Mouse (Mus musculus) thymus, adult 2 months (tissue): ENCODE measurements at regions not wholly inside any gene's neighbourhood (a gene's known extent, or its start where the extent isn't known, plus 50 kb on each side); places are given as distances from the start of the nearest gene placed in this dataset.

Source experiments
- CTCF ChIP-seq: fragments of 200-500 bp; IDR thresholded peaks from 2 replicates; pipeline ENCODE4 v1.5.1; 2012; ENCODE audit warnings: mild to moderate bottlenecking, control low read depth, low read length, moderate library complexity, borderline replicate concordance; ENCODE audit not compliant: control insufficient read depth, poor library complexity, insufficient read depth; ENCODE audit errors: extremely low read depth
- POLR2A ChIP-seq: fragments of 200-500 bp; IDR thresholded peaks from 2 replicates; pipeline ENCODE4 v1.6.1; 2012; ENCODE audit warnings: mild to moderate bottlenecking, low read length, control low read depth, moderate library complexity; ENCODE audit not compliant: control insufficient read depth, poor library complexity, insufficient read depth; ENCODE audit errors: extremely low read depth

DNA sequence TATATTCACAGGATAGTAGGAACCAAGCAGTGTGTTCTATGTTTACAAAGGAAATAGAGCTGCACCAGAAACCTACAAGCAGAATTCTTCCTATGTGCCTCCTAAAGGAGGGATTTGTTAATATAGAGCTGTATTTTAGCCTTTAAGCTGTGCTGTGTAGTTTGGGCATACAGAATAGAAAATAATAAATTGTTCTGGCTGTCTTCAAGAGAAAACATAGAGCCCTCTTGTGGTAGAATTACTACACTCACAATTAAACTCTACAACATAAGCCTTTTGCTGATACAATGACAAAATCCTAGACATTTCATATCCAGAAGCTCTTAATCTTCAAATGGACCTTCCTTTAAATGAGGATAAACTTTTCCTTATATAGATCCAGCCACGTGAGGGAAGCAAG, 452.9 kb upstream of the 2610301B20Rik start:
- TF ChIP-seq CTCF = no peak
- no peak for TF ChIP-seq POLR2A
